Mouse (Mus musculus) small intestine, adult 2 months (tissue): ENCODE measurements around the gene Trpm7. TPM values are rescaled to one million over a fixed set of nuclear protein-coding genes. Genes with fewer than 3 reads are reported as not detected.

Experiments used
- H3K27ac ChIP-seq: fragments of 200-500 bp; 2 replicates; pipeline ENCODE4 v1.5.1; 2012; ENCODE audit warnings: low read depth, low read length, control low read depth, inconsistent platforms; ENCODE audit not compliant: insufficient read depth
- H3K27me3 ChIP-seq: fragments of 200-500 bp; 2 replicates; pipeline ENCODE4 v1.6.1; 2012; ENCODE audit warnings: mild to moderate bottlenecking, moderate library complexity, low read length, inconsistent platforms; ENCODE audit not compliant: control insufficient read depth, insufficient read depth
- H3K36me3 ChIP-seq: fragments of 200-500 bp; 2 replicates; pipeline ENCODE4 v1.6.1; 2012; ENCODE audit warnings: mild to moderate bottlenecking, low read length, control low read depth, inconsistent platforms; ENCODE audit not compliant: control insufficient read depth, insufficient read depth
- H3K4me1 ChIP-seq: fragments of 200-500 bp; 2 replicates; pipeline ENCODE4 v1.6.1; 2012; ENCODE audit warnings: low read length, inconsistent platforms, mixed read lengths; ENCODE audit not compliant: control insufficient read depth, insufficient read depth, insufficient read length
- H3K4me3 ChIP-seq: fragments of 200-500 bp; 2 replicates; pipeline ENCODE4 v1.5.1; 2012; ENCODE audit warnings: low read depth, mild to moderate bottlenecking, control low read depth, inconsistent platforms, low read length, moderate library complexity
- CTCF ChIP-seq: fragments of 200-500 bp; IDR thresholded peaks from 2 replicates; pipeline ENCODE4 v1.5.1; 2012; ENCODE audit warnings: low read depth, mild to moderate bottlenecking, control low read depth, inconsistent platforms, low read length, moderate library complexity, mixed read lengths; ENCODE audit not compliant: insufficient replicate concordance, insufficient read length; ENCODE audit errors: extremely low read depth
- POLR2A ChIP-seq: fragments of 200-500 bp; IDR thresholded peaks from 2 replicates; pipeline ENCODE4 v1.6.1; 2012; ENCODE audit warnings: low read depth, mild to moderate bottlenecking, control low read depth, inconsistent platforms, low read length, moderate library complexity
- WGBS: fragments of 180-500 bp; shearing (Covaris S2); methylation state at CpG from one replicate; pipeline ENCODE4 v1.1.7; 2018; 5-methylcytosine and 5-hydroxymethylcytosine counted together
- polyA plus RNA-seq: library from polyadenylated mRNA; depleted of rRNA; stranded (reverse); fragments of >200 nt; gene quantifications from 2 replicates; pipeline ENCODE4 v1.2.3, GENCODE M21; 2012; rRNA removed

Gene Trpm7
- polyA plus RNA-seq, 1 experiment, result 1.3 TPM

- peaks cover 58% of the 10 kb centered on the region for H3K36me3 ChIP-seq
- no peak for TF ChIP-seq CTCF
- no peak for TF ChIP-seq POLR2A
- WGBS, result 87% methylated on average over 5 of the region's 5 CpGs
Measured at GRCm38 (mm10) chr2:126743389-126743788, 132.6 kb downstream of the Trpm7 start.

More at GRCm38 (mm10) chr2:126743389-126743788, 132.6 kb downstream of the Trpm7 start:
- H3K27me3 ChIP-seq, result no peaks in the 10 kb centered on the region
- H3K4me3 ChIP-seq, result no peak overlapping the region
- no peak overlapping the region for H3K27ac ChIP-seq
- H3K4me1 ChIP-seq, result no peaks in the 10 kb centered on the region

Other genes with a start within 250 kb of the Trpm7 start
- gene Gabpb1, start 199.9 kb downstream of the Trpm7 start, polyA plus RNA-seq, result 3.3 and 5.0 TPM in 2 replicates
- gene Usp8, start 168.9 kb downstream of the Trpm7 start, polyA plus RNA-seq, result 3.6 and 7.5 TPM in 2 replicates
- gene Usp50, start 92.8 kb downstream of the Trpm7 start, polyA plus RNA-seq, result 0.23 and 0.52 TPM in 2 replicates
- 6.0 and 12.0 TPM in 2 replicates for gene Sppl2a, start 57.0 kb upstream of the Trpm7 start, polyA plus RNA-seq
- 0.19 and 0.76 TPM in 2 replicates for gene Ap4e1, start 132.5 kb upstream of the Trpm7 start, polyA plus RNA-seq
- gene Blvra, start 194.4 kb upstream of the Trpm7 start, polyA plus RNA-seq, result 2.1 and 3.7 TPM in 2 replicates